Mouse (Mus musculus): ENCODE measurements around the gene Gm9745.
"Not testable (repeated sequence)": the region's sequence is repeated elsewhere in the genome, so short reads cannot be mapped to it uniquely, and the experiment has no call there.

Gm9745 gene

DNA sequence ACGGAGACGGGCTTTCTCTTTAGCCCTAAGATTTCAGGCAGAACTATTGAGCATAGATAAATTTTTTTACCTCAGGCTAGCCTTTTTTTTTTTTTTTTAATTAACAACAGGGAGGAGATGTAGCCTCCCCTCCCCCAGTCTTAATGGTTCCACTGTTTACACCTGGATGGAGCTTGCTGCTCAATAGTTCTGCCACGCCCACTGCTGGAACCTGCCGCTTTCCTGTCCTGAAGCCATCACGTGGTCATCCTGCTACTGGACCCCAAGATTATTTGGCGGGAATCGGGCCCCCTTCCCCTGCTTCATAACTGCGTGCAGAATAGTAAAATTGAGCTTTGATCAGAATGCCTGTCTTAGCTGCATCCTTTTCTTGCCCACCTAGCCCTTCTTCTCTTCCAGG is 34.1 kb downstream of the Gm9745 start:
- in situ Hi-C loops (cut with MboI, MseI) = not testable (repeated sequence)

DNA sequence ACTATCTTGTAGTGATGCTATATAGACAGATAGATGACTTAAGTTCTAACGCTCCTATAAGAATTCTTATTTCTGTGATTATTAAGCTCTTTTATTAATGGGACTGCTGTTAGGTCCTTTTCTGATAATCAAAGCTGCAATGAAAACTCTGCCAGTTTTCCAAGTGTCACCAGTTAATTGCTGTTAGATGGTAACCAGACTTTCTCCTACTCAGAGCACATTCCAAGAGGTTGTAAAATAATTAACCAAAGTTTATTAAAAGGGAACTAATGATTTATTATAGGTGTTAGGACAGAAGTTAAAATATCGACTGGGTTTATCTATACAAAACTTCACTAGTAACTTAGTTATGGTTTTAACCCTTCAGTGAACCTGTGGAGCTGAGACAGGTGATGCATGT is 42.0 kb downstream of the Gm9745 start:
- in situ Hi-C loops (cut with MboI, MseI) = not testable (repeated sequence)
